Mouse (Mus musculus) ES-E14 (cell line): ENCODE measurements around the gene Fbxo21.

Experiments used
- CHD2 ChIP-seq: IDR thresholded peaks from 2 replicates; pipeline ENCODE4 v1.6.1; 2014; ENCODE audit warnings: mild to moderate bottlenecking, low read depth, low read length, inconsistent platforms
- HCFC1 ChIP-seq: IDR thresholded peaks from 2 replicates; pipeline ENCODE4 v1.6.1; 2012; ENCODE audit warnings: low read length, inconsistent platforms, borderline replicate concordance; ENCODE audit not compliant: insufficient read depth
- MAFK ChIP-seq: IDR thresholded peaks from 2 replicates; pipeline ENCODE4 v1.6.1; 2014; ENCODE audit warnings: mild to moderate bottlenecking, low read depth, low read length, inconsistent platforms; ENCODE audit not compliant: insufficient read depth
- ZC3H11A ChIP-seq: IDR thresholded peaks from 2 replicates; pipeline ENCODE4 v1.6.1; 2012; ENCODE audit warnings: low read depth, mild to moderate bottlenecking, inconsistent platforms, low read length, borderline replicate concordance
- ZNF384 ChIP-seq: IDR thresholded peaks from 2 replicates; pipeline ENCODE4 v1.6.1; 2012; ENCODE audit warnings: low read depth, low read length, inconsistent platforms

DNA sequence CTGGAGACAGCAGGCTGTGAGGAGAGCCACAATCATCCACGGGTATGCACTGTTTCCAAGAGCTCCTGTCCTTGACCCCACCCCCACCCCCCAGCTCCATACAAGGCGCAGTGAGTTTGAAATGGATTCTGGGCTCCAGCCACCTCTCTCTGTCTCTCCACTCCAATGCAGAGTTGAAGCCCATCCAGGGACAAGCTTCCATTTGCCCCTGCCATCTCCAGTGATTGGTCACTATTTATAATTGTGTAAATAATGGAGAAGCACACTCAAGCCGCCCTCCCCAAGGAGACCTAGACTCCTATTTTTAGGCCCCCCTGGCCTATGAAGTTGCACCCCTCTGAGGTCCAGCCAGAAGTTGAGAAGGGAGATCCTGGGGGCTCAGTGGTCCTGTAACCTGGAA lies 46.5 kb downstream of the Fbxo21 start:
- TF ChIP-seq ZNF384 (no peak), ZC3H11A (no peak), CHD2 (no peak), HCFC1 (no peak), MAFK (no peak)
